Mouse (Mus musculus): Measurements from ENCODE around the gene Plxnd1. TPM values are rescaled to one million over a fixed set of nuclear protein-coding genes. Genes with fewer than 3 reads are reported as not detected.

The Plxnd1 gene
- polyA plus RNA-seq, 1 experiment from 2014 or later: 9.1 TPM

DNA sequence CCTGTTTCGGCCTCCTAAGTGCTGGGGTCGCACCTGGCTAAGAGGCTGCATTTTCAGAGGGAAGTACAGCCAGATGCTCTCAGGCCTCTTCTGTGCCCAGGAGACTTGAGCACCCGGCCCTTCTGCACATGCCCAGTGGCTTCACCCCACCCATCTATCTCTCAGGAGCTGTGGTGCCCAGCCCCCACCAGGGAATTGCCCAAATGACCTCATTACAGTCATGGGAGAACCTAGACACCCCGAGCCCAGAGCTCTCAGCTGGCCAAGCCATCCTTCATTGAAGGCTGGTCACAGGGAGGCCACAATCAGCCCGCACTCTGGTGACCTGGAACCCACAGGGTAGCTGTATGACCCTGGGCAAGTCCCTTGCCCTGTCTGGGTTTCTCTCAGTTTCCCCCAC lies 5.8 kb downstream of the Plxnd1 start:
- H3K27me3 ChIP-seq: peaks cover 37% of the 10 kb centered on the region
- no peak overlapping the region for H3K4me2 ChIP-seq
- no peaks in the 10 kb centered on the region for H3K36me3 ChIP-seq
- H3K9me3 ChIP-seq: no peaks in the 10 kb centered on the region
- 69% methylated on average over 5 of the region's 5 CpGs for WGBS
- H3K4me1 ChIP-seq (replicated peaks): peaks cover 61% of the 10 kb centered on the region
- H3K9ac ChIP-seq: no peak overlapping the region
- H3K27ac ChIP-seq: no peak overlapping the region
- no peak for ATAC-seq (ENCODE audit: low FRiP score)
- no peak overlapping the region for H3K4me3 ChIP-seq

DNA sequence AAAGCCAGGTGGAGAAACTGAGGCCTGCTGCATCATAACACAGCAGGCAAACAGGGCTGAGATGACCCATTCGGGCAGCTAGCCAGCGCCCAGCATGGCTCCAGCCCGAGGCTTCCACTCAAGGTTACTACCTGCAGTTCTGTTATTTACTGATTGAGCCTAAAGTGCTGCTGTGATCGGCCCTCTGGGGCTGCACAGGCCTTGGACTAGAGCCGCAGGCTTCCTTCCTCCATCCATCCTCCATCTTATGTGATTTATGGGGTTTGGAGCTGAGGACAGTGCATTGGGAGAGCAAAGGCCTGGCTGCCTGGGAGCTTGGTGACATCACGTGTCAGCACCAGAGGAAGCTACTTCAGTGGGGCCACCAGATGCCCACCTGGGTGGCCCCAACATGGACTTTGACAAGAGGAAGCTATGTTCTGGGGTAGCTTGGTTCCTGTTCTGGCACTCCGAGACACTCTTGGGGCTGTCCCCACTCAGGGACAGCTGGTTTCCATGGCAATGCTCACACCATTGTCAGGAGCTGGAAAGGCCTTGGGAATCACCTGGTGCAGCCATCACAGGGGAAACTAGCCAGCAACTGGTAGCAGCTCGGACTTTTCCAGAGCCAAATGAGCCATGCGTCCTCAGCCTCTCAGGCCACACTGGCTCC lies 7.6 kb downstream of the Plxnd1 start:
- peak overlapping the region; percentile 29; the same call in 1 of the 2 replicates for H3K9ac ChIP-seq
- H3K4me1 ChIP-seq (replicated peaks): peaks cover 47% of the 10 kb centered on the region
- 0 out of 2 replicates have a peak overlapping the region, but pooled peaks have one; percentile 8 for H3K4me2 ChIP-seq
- H3K36me3 ChIP-seq: no peaks in the 10 kb centered on the region
- peaks cover 19% of the 10 kb centered on the region for H3K27me3 ChIP-seq
- no peak for ATAC-seq (ENCODE audit: low FRiP score)
- H3K27ac ChIP-seq: peak overlapping the region; percentile 30; the same call in 1 of the 2 replicates
- no peak overlapping the region for H3K4me3 ChIP-seq
- H3K9me3 ChIP-seq: no peaks in the 10 kb centered on the region
- 52% methylated on average over 9 of the region's 9 CpGs for WGBS

DNA sequence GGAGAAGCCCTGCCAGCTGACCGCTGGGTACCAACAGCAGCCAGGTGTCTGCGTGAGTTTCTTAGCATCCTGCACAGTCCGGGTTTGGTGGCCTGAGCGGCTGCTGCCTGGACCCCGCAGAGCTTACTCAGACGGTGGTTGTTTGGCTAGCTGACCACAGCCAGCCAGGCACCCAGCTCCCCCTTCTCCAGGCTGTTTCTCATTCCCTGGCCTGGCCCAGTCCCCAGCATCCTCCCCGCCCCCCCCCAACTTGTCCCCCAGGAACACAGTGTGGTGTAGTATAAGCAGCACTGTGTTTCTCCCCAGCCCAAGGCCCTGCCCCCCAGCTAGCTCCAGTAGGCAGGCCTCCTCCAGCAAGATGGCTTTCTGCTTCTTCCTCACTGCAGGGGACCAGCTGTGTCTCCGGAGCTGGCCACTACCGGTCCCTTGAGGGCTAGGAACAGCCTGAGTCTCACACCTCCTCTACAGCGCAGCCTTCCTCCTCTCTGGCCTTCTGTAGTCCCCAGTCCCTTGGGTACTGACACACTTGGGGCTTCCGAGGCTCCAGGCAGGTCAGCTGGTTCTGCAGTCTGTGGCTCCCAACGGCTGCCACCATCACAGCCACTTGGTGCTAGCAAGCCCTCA lies 8.2 kb downstream of the Plxnd1 start:
- no peak for ATAC-seq (ENCODE audit: low FRiP score)
- Histone ChIP-seq H3K36me3 (no peaks in the 10 kb centered on the region), H3K4me3 (no peak overlapping the region), H3K9me3 (no peaks in the 10 kb centered on the region), H3K9ac (peak overlapping the region; percentile 29; the same call in 1 of the 2 replicates), H3K27me3 (peaks cover 13% of the 10 kb centered on the region), H3K27ac (peak overlapping the region; percentile 30; the same call in 1 of the 2 replicates), H3K4me2 (0 out of 2 replicates have a peak overlapping the region, but pooled peaks have one; percentile 8), H3K4me1 (replicated peaks) (peaks cover 41% of the 10 kb centered on the region)
- WGBS: 42% methylated on average over 12 of the region's 12 CpGs

DNA sequence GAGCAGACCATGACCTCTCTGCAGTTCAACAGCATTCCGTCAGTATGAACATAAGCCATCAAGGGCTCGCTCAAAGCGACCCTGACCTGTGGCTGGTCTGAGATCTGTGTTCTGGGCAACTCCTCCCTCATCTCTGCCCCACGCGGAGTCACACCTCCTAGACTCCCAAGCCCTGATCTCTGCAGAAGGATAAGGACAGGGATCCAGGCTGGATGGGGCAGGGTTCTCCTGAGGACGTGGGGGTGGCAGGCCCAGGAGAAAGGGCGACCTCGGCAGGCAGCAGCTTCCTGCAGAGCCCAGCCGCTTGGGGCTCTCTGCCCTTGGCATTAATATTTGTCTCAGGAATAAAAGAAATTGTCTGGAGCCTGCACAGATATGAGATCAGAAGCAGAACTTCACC lies 9.2 kb downstream of the Plxnd1 start:
- ATAC-seq (ENCODE audit: low FRiP score): no peak
- no peak overlapping the region for H3K4me3 ChIP-seq
- no peak overlapping the region for H3K4me2 ChIP-seq
- H3K9ac ChIP-seq: no peak overlapping the region; the same call in 1 of the 2 replicates
- no peak overlapping the region for H3K27ac ChIP-seq
- peaks cover 34% of the 10 kb centered on the region for H3K4me1 ChIP-seq (replicated peaks)
- WGBS: 64% methylated on average over 9 of the region's 9 CpGs
- no peaks in the 10 kb centered on the region for H3K9me3 ChIP-seq
- H3K36me3 ChIP-seq: no peaks in the 10 kb centered on the region
- H3K27me3 ChIP-seq: peaks cover 3% of the 10 kb centered on the region

DNA sequence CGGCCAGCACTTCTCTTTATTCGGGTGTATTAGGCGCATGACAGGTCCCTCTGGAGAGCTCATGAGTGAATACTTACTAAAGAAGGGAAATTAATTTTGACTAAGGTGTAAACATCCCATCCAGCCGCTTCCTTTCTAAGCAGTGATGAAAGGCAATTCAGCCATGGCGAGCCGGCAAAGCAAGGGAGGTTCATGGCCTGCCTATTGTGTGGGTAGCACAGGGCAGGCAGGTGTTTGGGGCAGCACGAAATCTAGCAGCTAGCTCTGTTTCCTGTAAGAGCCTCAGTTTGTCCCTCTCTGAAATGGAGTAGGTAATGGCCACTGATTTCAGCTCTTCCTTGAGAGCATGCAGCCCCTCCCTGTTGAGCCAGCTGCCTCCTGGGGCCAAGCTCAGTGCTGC lies 10.2 kb downstream of the Plxnd1 start:
- H3K4me1 ChIP-seq (replicated peaks): peaks cover 39% of the 10 kb centered on the region
- H3K9me3 ChIP-seq: no peaks in the 10 kb centered on the region
- H3K4me2 ChIP-seq: no peak overlapping the region
- H3K36me3 ChIP-seq: no peaks in the 10 kb centered on the region
- ATAC-seq (ENCODE audit: low FRiP score): no peak
- no peak overlapping the region for H3K9ac ChIP-seq
- no peak overlapping the region for H3K4me3 ChIP-seq
- WGBS: 65% methylated on average over 7 of the region's 7 CpGs
- no peaks in the 10 kb centered on the region for H3K27me3 ChIP-seq
- peak overlapping the region; percentile 42; the same call in 1 of the 2 replicates for H3K27ac ChIP-seq

DNA sequence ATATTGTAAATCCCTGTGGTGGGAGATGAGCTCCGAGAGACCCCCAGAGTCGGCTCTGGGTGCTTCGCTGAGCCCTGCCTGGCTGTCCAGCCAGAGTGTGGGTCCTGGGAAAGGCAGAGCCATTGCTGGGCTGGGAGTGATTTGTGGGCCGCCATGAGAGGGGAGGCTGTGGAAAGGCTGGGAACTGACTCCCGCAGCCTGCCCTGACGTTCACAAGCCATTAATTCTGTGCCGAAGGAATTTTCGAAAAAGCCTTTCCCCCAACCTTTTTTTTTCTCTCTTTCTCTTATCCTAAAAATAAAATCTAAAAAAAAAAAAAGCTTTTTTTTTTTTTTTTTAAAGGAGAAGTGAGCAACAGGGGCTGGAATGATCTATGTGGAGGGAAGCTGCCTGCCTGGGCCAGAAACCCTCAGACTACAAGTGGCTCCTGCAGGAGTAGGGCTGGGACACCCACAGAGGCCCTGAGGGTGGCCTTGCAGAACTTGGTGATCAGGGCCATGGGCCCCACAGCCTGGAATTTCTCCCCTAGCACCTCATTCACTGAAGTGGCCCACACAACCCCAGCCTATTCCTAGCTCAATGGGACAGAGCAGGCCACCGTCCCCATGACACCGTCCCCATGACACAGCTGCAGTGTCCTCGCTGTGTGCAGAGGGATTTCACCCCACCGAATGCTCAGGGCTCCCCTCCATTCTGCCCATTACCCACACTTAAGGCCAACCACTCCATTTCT lies 11.3 kb downstream of the Plxnd1 start:
- Histone ChIP-seq H3K27ac (no peak overlapping the region), H3K27me3 (no peaks in the 10 kb centered on the region), H3K4me3 (no peak overlapping the region), H3K9me3 (no peaks in the 10 kb centered on the region), H3K4me2 (no peak overlapping the region), H3K36me3 (no peaks in the 10 kb centered on the region), H3K9ac (no peak overlapping the region), H3K4me1 (replicated peaks) (peaks cover 39% of the 10 kb centered on the region)
- WGBS: 65% methylated on average over 12 of the region's 12 CpGs
- ATAC-seq (ENCODE audit: low FRiP score): no peak

DNA sequence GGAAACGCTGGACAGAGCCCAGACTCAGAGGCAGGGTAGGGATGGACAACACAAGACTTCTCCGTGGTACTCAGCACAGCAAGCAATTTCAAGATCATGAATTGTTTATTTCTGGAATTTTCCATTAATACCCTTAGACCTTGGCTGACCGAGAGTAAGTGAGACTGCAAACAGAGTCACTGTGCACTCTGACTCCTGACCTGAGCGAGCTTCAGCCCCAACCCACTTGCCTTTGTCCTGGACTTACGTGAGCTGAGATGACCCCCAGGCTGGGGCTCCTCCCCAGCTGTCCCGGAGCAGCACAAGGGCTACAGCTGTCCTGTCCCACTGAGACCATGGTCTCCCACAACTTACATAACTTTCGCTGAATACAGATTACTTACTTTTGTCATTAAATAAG lies 11.9 kb downstream of the Plxnd1 start:
- Histone ChIP-seq H3K4me1 (replicated peaks) (peaks cover 42% of the 10 kb centered on the region), H3K9ac (no peak overlapping the region), H3K4me2 (no peak overlapping the region), H3K9me3 (no peaks in the 10 kb centered on the region), H3K4me3 (no peak overlapping the region), H3K27ac (no peak overlapping the region), H3K27me3 (no peaks in the 10 kb centered on the region), H3K36me3 (no peaks in the 10 kb centered on the region)
- WGBS: 57% methylated on average over 7 of the region's 7 CpGs
- ATAC-seq (ENCODE audit: low FRiP score): no peak

DNA sequence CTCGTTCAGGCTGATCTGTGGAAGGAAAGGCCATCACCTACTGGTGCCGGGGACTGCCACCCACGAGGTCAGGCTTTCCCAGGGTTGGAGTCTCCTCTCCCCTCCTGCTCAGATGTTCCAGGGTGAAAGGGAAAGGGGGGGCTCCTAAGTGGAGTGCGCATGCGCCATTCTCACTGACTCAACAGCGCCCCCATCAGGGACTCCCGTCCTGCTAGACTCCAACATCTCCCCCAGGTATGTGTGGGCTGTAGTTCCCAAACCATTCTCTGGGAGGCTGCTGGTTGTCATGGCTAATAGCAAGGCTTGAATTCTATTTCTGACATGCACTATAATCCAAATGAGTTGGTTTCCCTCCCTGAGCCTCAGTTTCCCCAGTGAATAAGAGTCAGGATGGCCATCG lies 16.2 kb downstream of the Plxnd1 start:
- Histone ChIP-seq H3K9ac (no peak overlapping the region), H3K4me2 (no peak overlapping the region), H3K4me1 (replicated peaks) (peaks cover 24% of the 10 kb centered on the region), H3K36me3 (no peaks in the 10 kb centered on the region), H3K27ac (no peak overlapping the region), H3K27me3 (0 out of 2 replicates have a peak, but pooled peaks cover 1% of the 10 kb centered on the region), H3K9me3 (no peaks in the 10 kb centered on the region), H3K4me3 (no peak overlapping the region)
- no peak for ATAC-seq (ENCODE audit: low FRiP score)
- 67% methylated on average over 8 of the region's 8 CpGs for WGBS

DNA sequence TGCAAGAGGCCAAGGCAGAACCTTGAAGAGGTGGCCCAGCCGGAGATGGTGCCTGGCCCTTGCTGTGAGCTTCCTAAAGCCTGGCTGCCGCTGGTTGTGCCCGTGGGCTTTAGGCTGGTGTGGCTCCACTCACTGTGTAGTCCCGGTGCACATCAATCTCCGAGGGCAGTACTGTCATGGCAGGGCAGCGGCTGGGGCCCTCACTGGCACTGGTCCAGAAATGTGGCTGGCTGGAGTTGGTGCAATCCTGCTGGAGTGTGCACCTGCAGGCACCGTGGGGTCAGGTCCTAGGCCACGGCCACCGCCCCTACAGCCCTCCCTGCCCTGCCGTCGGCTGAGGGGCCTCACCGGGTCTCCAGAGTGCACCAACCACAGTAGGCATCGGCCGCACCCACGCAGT lies 17.0 kb downstream of the Plxnd1 start:
- 84% methylated on average over 15 of the region's 15 CpGs for WGBS
- H3K4me1 ChIP-seq (replicated peaks): peaks cover 26% of the 10 kb centered on the region
- H3K4me2 ChIP-seq: no peak overlapping the region
- H3K27me3 ChIP-seq: 0 out of 2 replicates have a peak, but pooled peaks cover 3% of the 10 kb centered on the region
- H3K4me3 ChIP-seq: no peak overlapping the region
- no peak for ATAC-seq (ENCODE audit: low FRiP score)
- H3K9me3 ChIP-seq: no peaks in the 10 kb centered on the region
- no peak overlapping the region for H3K9ac ChIP-seq
- no peaks in the 10 kb centered on the region for H3K36me3 ChIP-seq
- H3K27ac ChIP-seq: no peak overlapping the region

DNA sequence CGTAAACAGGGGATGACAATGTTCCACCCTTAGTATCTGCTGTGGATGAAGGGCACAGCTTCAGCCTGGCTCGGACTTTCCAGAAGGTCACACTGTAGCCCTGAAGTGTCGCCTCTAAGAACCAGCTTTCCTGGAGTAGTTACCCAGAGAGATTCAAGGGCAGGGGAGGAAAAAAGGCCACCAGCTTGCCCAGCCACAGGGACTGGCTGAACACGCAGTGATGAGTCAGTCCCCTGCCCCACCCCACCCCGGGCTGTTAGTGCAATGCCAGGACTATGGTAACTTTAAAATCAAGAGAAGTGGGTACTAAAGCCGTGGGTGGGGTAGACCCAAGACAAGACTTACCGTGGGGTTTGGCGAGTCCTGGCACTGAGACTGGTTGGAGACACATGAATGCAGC lies 19.2 kb downstream of the Plxnd1 start:
- 87% methylated on average over 8 of the region's 8 CpGs for WGBS
- Histone ChIP-seq H3K4me2 (no peak overlapping the region), H3K9me3 (no peaks in the 10 kb centered on the region), H3K27ac (no peak overlapping the region), H3K27me3 (0 out of 2 replicates have a peak, but pooled peaks cover 3% of the 10 kb centered on the region), H3K4me3 (no peak overlapping the region), H3K9ac (no peak overlapping the region), H3K4me1 (replicated peaks) (peaks cover 43% of the 10 kb centered on the region), H3K36me3 (no peaks in the 10 kb centered on the region)
- no peak for ATAC-seq (ENCODE audit: low FRiP score)

DNA sequence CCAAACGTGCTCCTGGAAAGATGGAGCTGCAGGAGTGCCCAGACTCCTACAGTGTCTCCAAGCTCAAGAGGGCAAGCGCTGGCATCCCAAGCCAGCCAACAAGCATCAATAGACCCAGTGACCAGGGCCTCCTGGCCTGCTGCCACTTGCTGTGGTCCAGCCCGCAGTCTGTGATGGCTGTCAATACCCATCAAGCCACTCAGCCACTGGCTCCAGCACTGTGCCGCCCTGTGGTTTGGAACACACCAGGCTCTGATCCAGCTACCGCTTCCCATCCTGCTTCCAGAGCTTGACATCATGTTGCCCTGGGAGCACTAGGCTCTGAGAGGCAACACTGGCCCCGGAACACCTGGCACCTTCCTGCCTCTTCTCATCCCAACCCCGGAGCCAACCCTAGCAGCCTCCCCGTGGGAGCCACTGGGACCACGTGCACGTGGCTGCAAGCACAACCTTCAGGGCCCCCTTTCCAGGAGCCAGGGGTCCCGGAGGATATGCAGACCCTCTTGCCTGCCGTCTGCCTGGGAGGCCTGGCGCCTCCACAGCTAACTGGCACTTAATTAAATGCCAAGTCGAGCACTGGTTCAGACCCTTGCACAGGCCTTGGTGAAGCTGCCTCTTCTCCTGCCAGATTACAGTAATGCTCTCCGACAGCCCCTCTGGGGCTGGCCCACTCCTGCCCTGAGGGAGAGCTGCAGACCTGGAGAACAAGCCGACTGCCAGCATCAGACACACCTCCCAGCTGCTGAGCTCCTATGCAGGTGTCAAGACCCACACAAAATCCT lies 20.7 kb downstream of the Plxnd1 start:
- 66% methylated on average over 16 of the region's 16 CpGs for WGBS
- no peak for ATAC-seq (ENCODE audit: low FRiP score)

More for the DNA sequence above, 20.7 kb downstream of the Plxnd1 start:
- Histone ChIP-seq H3K27me3 (0 out of 2 replicates have a peak, but pooled peaks cover 3% of the 10 kb centered on the region), H3K27ac (no peak overlapping the region), H3K4me2 (no peak overlapping the region), H3K4me1 (replicated peaks) (peaks cover 43% of the 10 kb centered on the region), H3K9me3 (no peaks in the 10 kb centered on the region), H3K36me3 (no peaks in the 10 kb centered on the region), H3K4me3 (no peak overlapping the region), H3K9ac (peak overlapping the region; percentile 8; the same call in 1 of the 2 replicates)

Measured in hindbrain, embryonic 13.5 days (tissue).